Mouse (Mus musculus) testis, adult 2 months (tissue): Measurements from ENCODE around the gene Fkbp1a.

Experiments
- CTCF ChIP-seq: fragments of 200-500 bp; IDR thresholded peaks from 2 replicates; pipeline ENCODE4 v1.5.1; 2012; ENCODE audit warnings: low read depth, mild to moderate bottlenecking, inconsistent platforms, low read length, moderate library complexity; ENCODE audit not compliant: control insufficient read depth, insufficient read depth, insufficient replicate concordance
- POLR2A ChIP-seq: fragments of 200-500 bp; IDR thresholded peaks from 2 replicates; pipeline ENCODE4 v1.6.1; 2012; ENCODE audit warnings: low read depth, mild to moderate bottlenecking, inconsistent platforms, low read length, moderate library complexity; ENCODE audit not compliant: control insufficient read depth

- TF ChIP-seq POLR2A (no peak), CTCF (no peak)
Observed at GRCm38 (mm10) chr2:151543063-151543895, 996 bp downstream of the Fkbp1a start.
